Mouse (Mus musculus) Patski (cell line): ENCODE measurements around the gene Wwtr1. TPM values are rescaled to one million over a fixed set of nuclear protein-coding genes. Genes with fewer than 3 reads are reported as not detected.

Experiments used
- ATAC-seq: fragments of 100-300 bp; one replicate; pipeline ENCODE4 v1.8.0; 2021
- CTCF ChIA-PET: fragments of 350-600 bp; sonication (Branson Sonifier 250); formaldehyde crosslinking; loops from one replicate; lab custom pipeline; 2022; ENCODE audit warnings: inconsistent platforms; lab: Charles Lee
- POLR2A ChIA-PET: fragments of 350-600 bp; sonication (Branson Sonifier 250); formaldehyde crosslinking; loops from one replicate; lab custom pipeline; 2022; ENCODE audit warnings: antibody characterized with exemption, inconsistent platforms; lab: Charles Lee
- DNase-seq: peaks from one replicate; pipeline ENCODE4 v3.0.0-alpha.2; 2011; ENCODE audit warnings: low read depth, low spot score
- H3K27me3 ChIP-seq: fragments of 371-371 bp; one replicate; pipeline ENCODE4 v1.5.1; 2021
- CTCF ChIP-seq: fragments of 100-300 bp; IDR thresholded peaks from one replicate; pipeline ENCODE4 v1.5.1; 2021
- in situ Hi-C: fragments of 300-500 bp; cut with MboI; formaldehyde crosslinking; loops from 3 replicates; pipeline ENCODE4 v1.11.1; 2018; ENCODE audit warnings: low pct_unique_long_range_greater_than_20kb, mixed read lengths
- polyA plus RNA-seq: library from polyadenylated mRNA; unstranded; gene quantifications from one replicate; pipeline ENCODE4 v1.2.3, GENCODE M21; 2021

Gene Wwtr1
- polyA plus RNA-seq, 1 experiment from 2014 or later = 159 TPM

DNA sequence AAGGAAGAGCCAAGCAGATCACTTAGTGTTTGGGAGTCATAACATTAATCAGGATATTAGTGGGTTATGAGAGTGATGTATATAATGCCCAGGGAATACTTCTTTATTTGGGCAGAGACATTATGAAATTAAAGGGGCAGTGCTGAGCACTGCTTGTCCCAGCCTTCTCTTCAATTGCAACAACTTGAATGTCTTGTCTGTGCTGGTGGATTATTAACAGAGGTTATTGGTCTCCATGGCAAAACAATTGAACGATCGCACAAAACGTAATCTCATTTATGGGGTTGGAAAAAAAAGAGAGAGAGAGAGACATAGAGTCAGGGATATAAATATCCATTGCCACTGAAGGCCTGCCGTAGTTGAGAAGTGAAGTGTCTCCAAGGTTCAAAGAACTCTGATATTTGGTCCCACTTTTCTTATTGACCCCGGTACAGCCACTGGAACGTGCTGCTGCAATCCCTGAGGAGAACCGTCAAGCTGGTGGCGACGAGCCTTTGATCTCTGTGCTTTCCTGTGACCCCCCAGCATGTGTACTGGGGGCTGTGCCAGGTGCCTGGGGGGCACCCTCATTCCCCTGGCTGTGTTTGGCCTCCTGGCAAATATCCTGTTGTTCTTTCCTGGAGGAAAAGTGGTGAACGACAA, 150.5 kb downstream of the Wwtr1 start, which contains the start of gene Tm4sf4:
Gene Tm4sf4 (plus strand): TSS at position 226 of the 642 bp plus-strand sequence.
- ATAC-seq = no peak
- POLR2A ChIA-PET = no interaction called here
- in situ Hi-C loops = loop anchor here (25.0 kb wide), 2 partner anchors 838 to 1413 kb away; no protein-coding TSS in a partner anchor
- no peak for DNase-seq
- TF ChIP-seq CTCF = no peak
- no peaks in the 10 kb centered on the region for H3K27me3 ChIP-seq
- CTCF ChIA-PET = interaction anchor here (1.6 to 2.2 kb wide), 2 partner anchors 11 to 15 kb away, joined by 3 to 9 read pairs; no protein-coding TSS in a partner anchor

DNA sequence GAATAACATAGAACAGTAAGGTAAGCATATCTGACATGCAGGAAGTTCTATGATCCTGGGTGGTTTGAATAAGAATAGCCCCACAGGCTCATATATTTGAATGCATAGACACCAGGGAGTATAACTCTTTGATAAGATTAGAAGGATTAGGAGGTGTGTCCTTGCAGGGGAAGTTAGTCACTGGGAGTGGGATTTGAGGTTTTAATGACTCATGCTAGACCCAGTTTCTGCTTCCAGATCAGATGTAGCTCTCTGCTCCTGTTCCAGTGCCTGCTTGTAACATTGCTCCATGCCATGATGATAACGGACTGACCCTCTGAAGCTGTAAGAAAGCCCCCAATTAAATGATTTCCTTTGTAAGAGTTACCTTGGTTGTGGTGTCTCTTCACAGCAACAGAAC, 155.1 kb downstream of the Wwtr1 start:
- DNase-seq (no peak), ATAC-seq (no peak)
- no peaks in the 10 kb centered on the region for H3K27me3 ChIP-seq
- ChIA-PET CTCF (interaction anchor here (0.8 to 2.1 kb wide), 3 partner anchors 7 to 11 kb away, joined by 3 to 11 read pairs (median 4); no protein-coding TSS in a partner anchor), POLR2A (interaction anchor here (0.5 kb wide), 1 partner anchor 34 kb away, joined by 3 read pairs; no protein-coding TSS in a partner anchor)
- no peak for TF ChIP-seq CTCF
- in situ Hi-C loops = no loop called here

DNA sequence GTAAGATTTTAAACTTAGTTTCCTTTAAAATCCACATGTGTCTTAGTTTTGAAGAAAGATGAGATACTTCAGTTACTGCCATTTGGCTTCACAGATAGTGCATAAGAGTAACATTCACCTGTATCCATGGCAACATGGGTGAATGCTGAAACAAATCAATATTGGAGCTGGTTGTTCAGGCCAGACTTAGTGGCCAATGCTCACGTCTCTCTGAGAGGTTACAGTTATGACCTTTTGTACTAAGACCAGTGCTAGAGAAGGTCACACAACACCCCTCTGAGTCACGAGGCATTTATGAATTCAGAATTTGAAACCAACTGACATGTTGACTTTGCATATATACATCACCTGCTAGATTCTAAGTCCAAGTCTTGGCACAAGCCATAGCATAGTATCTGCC, 155.5 kb downstream of the Wwtr1 start:
- no peaks in the 10 kb centered on the region for H3K27me3 ChIP-seq
- in situ Hi-C loops = no loop called here
- ATAC-seq (no peak), DNase-seq (no peak)
- CTCF ChIA-PET = interaction anchor here (0.9 to 2.1 kb wide), 5 partner anchors 8 to 149 kb away, joined by 3 to 11 read pairs (median 4); no protein-coding TSS in a partner anchor
- TF ChIP-seq CTCF = no peak
- POLR2A ChIA-PET = interaction anchor here (1.1 kb wide), 1 partner anchor 16 kb away, joined by 3 read pairs; no protein-coding TSS in a partner anchor

DNA sequence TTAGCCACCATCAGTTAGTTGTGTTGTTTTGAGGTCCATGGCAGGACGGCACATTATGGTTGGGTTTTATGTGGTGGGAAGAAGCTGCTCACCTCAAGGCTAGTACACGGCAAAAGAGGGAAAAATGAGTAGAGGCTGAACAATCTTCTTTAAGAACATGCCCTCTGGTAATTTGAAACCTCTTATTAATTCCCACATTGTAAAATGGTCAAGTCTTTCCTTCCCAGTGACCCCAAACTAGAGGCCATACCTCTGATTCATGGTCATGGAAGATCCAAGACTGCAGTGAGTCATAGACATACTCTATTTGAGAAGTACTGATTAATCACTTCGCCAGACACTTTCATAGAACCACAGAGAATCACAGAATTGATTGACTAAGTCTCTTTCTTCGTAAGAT, 164.2 kb downstream of the Wwtr1 start:
- no peak for TF ChIP-seq CTCF
- ChIA-PET POLR2A (interaction anchor here (1.0 kb wide), 1 partner anchor 116 kb away, joined by 3 read pairs; no protein-coding TSS in a partner anchor), CTCF (interaction anchor here (1.6 kb wide), 1 partner anchor 9 kb away, joined by 4 read pairs; no protein-coding TSS in a partner anchor)
- DNase-seq (peak; percentile 68), ATAC-seq (peak; percentile 85)
- no peaks in the 10 kb centered on the region for H3K27me3 ChIP-seq
- in situ Hi-C loops = no loop called here

Other genes starting within 250 kb of the Wwtr1 start
- gene Tm4sf4, start 150.6 kb downstream of the Wwtr1 start, polyA plus RNA-seq = 0.06 TPM
- gene Commd2, start 75.8 kb upstream of the Wwtr1 start, polyA plus RNA-seq = 67.2 TPM
- gene Ankub1, start 116.9 kb upstream of the Wwtr1 start, polyA plus RNA-seq = not detected
- 134 TPM for gene Rnf13, start 160.2 kb upstream of the Wwtr1 start, polyA plus RNA-seq